Mouse (Mus musculus): ENCODE results near the gene Gm5157.
"Not testable (repeated sequence)": the region's sequence is repeated elsewhere in the genome, so short reads cannot be mapped to it uniquely, and the experiment has no call there.

Gene Gm5157

GRCm38 (mm10) chr7:21190323-21190722 lies at the start of gene Gm5157:
Gene Gm5157, minus strand, starts transcription at chr7:21190423.
- not testable (repeated sequence) for DNase-seq

GRCm38 (mm10) chr7:21161885-21162284 lies 28.3 kb downstream of the Gm5157 start, which contains the start of gene Vmn1r123:
Gene Vmn1r123, plus strand, starts transcription at chr7:21162185.
- DNase-seq, result not testable (repeated sequence)

Data from spleen, adult 18-20 months (tissue).